Mouse (Mus musculus) ovary, postnatal 10 days (tissue): ENCODE data around the gene Lgsn.

ENCODE experiments used
- DNase-seq: peaks from one replicate; pipeline ENCODE4 v3.0.0; 2022; ENCODE audit warnings: low spot score

The Lgsn gene

GRCm38 (mm10) chr1:31220599-31221250 lies 44.5 kb downstream of the Lgsn start:
- DNase-seq: no peak

DNA sequence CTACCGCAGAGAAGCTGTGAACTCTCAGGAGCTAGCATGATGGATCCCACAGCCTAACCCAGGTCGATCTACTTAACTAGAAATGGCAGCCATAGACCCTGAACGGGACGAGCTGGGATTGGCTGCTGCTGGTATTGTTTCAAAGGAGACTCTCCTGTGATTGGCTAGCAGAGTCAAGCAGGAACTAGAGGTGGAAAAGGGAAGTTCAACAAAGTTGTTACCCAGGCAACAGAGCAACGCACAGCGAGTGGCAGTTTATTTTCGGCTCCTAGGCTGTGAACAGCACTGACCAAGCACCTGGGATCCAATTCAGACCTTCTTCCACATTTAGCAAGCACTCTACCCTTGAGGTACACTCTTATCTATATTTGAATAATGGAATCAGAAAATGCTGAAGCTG lies 46.4 kb downstream of the Lgsn start, which contains the start of the genes 4931428L18Rik and Pih1d3:
Gene 4931428L18Rik, minus strand, starts transcription at position 121 of the 400 bp plus-strand sequence.
Gene Pih1d3, plus strand, starts transcription at position 275 of the 400 bp plus-strand sequence.
- no peak for DNase-seq

- DNase-seq: no peak
Observed at GRCm38 (mm10) chr1:31233319-31234036, 57.3 kb downstream of the Lgsn start.
